Mouse (Mus musculus): ENCODE data around the gene Limk2. TPM values are rescaled to one million over a fixed set of nuclear protein-coding genes. Genes with fewer than 3 reads are reported as not detected.

Gene Limk2
- polyA plus RNA-seq, 1 experiment from 2014 or later, result 7.6 TPM

DNA sequence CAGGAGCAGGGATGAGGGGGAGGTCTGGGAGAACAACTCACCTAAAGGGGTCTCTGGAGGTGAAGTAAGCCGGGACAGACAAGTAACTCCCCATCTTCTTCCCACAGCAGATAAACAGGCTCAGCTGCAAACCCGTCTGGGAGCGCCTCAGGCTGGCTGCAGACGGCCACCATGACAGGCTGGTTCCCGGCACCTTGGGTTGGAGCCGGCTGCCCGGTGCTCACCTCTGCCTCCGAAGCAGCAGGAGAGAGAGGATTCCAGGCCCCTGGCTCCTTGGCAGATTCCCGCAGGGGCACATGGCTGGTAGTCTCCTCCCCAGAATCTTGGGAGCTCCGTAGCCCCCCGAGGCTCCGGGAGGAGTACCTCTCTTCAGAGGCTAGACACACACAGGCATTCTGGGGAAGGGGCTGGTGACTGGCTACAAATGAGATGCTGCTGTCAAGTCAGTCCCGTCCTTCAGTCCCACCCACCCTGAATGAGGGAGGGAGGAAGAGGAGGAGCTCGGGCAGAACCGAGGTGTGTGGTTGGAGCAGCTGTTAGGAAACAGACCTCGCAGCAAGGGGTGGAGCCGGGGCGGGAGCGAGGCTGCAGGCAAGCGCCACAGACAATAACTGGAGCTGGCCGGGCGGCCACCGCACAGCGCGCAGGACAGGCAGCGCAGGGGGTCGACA, 37.9 kb downstream of the Limk2 start:
- no peaks in the 10 kb centered on the region for H3K27me3 ChIP-seq
- peak overlapping the region; percentile 51 for H3K4me3 ChIP-seq (replicated peaks)
- H3K4me1 ChIP-seq (replicated peaks), result peaks cover 18% of the 10 kb centered on the region
- ATAC-seq (ENCODE audit: insufficient read depth), result peak; percentile 75
- no peaks in the 10 kb centered on the region for H3K36me3 ChIP-seq (replicated peaks)
- no peak overlapping the region for H3K27ac ChIP-seq (replicated peaks)
- no peak overlapping the region for H3K9ac ChIP-seq
- H3K9me3 ChIP-seq (replicated peaks), result no peaks in the 10 kb centered on the region
- H3K4me2 ChIP-seq, result peak overlapping the region; percentile 75
- WGBS (ENCODE audit: insufficient replicate concordance), result 12% methylated on average over 27 of the region's 27 CpGs

DNA sequence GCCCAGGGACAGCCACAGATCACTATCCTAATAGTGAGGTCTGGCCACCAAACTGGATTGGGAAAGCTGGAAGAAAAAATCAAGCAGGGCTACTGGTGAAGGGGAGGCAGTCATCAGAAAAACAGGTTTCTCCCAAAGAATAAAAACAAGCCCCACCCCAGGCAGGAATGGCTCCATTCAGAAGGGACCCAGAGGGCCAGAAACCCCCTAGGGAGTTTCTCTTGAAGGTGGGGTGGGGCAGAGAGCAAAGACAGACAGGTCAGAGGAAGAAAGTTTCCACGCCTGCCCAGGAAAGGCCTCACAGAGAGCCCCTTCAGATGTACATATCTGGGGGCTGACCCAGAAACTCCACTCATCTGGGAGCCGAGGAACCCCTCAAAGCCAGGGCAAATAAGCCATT, 38.8 kb downstream of the Limk2 start:
- no peaks in the 10 kb centered on the region for H3K9me3 ChIP-seq (replicated peaks)
- no peak overlapping the region for H3K27ac ChIP-seq (replicated peaks)
- no peak overlapping the region for H3K9ac ChIP-seq
- H3K4me1 ChIP-seq (replicated peaks), result peaks cover 18% of the 10 kb centered on the region
- ATAC-seq (ENCODE audit: insufficient read depth), result no peak
- WGBS (ENCODE audit: insufficient replicate concordance), result 60% methylated on average over 2 of the region's 2 CpGs
- H3K36me3 ChIP-seq (replicated peaks), result no peaks in the 10 kb centered on the region
- H3K4me2 ChIP-seq, result no peak overlapping the region
- no peaks in the 10 kb centered on the region for H3K27me3 ChIP-seq
- no peak overlapping the region for H3K4me3 ChIP-seq (replicated peaks)

DNA sequence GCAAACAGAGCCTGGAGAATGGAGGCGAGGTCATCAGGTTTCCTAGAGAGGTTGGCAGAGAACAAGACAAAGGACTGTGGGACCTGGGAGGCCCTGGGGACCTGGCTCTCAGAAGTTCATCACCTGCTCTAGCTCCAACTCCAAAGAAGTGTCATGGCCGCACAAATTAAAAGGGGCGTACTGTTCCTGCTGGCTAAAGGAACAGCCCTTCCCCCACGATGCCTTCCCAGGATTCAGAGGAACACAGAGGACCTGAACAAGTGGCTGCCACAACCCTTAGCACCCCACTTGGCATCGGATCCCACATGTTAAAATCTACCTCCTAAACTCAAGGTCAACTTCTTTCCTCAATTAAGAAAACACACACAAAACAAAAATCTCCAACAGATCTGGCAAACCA, 39.5 kb downstream of the Limk2 start:
- no peak overlapping the region for H3K4me2 ChIP-seq
- peaks cover 18% of the 10 kb centered on the region for H3K4me1 ChIP-seq (replicated peaks)
- H3K4me3 ChIP-seq (replicated peaks), result no peak overlapping the region
- no peak for ATAC-seq (ENCODE audit: insufficient read depth)
- no peaks in the 10 kb centered on the region for H3K36me3 ChIP-seq (replicated peaks)
- no peaks in the 10 kb centered on the region for H3K9me3 ChIP-seq (replicated peaks)
- H3K9ac ChIP-seq, result no peak overlapping the region
- H3K27ac ChIP-seq (replicated peaks), result no peak overlapping the region
- no peaks in the 10 kb centered on the region for H3K27me3 ChIP-seq
- WGBS (ENCODE audit: insufficient replicate concordance), result 74% methylated on average over 5 of the region's 5 CpGs

DNA sequence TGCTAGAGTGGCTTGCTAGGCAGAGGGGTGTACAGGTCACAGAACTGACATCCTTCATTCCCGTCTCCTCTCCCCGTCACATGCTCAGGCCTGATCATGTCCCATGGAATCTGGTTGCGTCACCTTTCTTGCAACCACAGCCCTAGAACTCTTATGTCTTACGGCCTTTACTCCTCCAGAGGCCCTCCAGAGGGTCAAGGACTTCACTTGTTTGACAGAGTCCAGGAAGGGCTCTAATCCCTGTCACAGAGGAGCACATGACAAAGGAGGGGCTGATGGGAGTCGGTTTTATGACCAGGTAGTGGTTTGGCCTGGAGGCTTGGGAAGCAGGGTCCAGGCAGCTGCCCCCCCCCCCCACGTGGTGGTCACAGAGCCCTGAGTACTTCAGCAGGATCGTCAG, 40.0 kb downstream of the Limk2 start:
- no peak overlapping the region for H3K27ac ChIP-seq (replicated peaks)
- H3K9me3 ChIP-seq (replicated peaks), result no peaks in the 10 kb centered on the region
- WGBS (ENCODE audit: insufficient replicate concordance), result 68% methylated on average over 7 of the region's 7 CpGs
- no peaks in the 10 kb centered on the region for H3K27me3 ChIP-seq
- no peak overlapping the region for H3K4me3 ChIP-seq (replicated peaks)
- H3K4me1 ChIP-seq (replicated peaks), result peaks cover 18% of the 10 kb centered on the region
- no peak overlapping the region for H3K4me2 ChIP-seq
- H3K36me3 ChIP-seq (replicated peaks), result no peaks in the 10 kb centered on the region
- no peak for ATAC-seq (ENCODE audit: insufficient read depth)
- no peak overlapping the region for H3K9ac ChIP-seq

DNA sequence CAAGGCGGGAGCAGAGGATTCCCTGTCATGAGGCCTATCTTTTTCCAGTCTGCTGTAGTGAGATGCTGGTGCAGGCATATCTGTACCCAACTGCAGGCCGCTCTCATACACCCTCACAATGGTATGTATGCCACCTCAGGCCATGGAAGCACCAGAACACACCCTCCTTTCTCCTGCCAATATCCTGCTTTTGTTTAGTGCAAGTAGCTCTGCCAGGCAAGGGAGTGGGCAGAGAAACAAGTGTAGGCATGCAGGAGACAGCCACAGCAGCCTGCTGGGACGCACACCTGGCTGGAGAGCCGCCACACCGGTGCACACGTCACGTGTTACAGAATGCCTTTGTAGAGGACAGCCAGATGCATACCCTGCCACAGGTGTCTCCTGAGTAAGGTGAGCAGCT, 42.6 kb downstream of the Limk2 start:
- WGBS (ENCODE audit: insufficient replicate concordance), result 85% methylated on average over 7 of the region's 7 CpGs
- H3K4me1 ChIP-seq (replicated peaks), result peaks cover 8% of the 10 kb centered on the region
- no peaks in the 10 kb centered on the region for H3K9me3 ChIP-seq (replicated peaks)
- no peak for ATAC-seq (ENCODE audit: insufficient read depth)
- no peak overlapping the region for H3K4me2 ChIP-seq
- no peaks in the 10 kb centered on the region for H3K27me3 ChIP-seq
- H3K9ac ChIP-seq, result no peak overlapping the region
- no peaks in the 10 kb centered on the region; the same call in 1 of the 2 replicates for H3K36me3 ChIP-seq (replicated peaks)
- no peak overlapping the region for H3K27ac ChIP-seq (replicated peaks)
- no peak overlapping the region for H3K4me3 ChIP-seq (replicated peaks)

DNA sequence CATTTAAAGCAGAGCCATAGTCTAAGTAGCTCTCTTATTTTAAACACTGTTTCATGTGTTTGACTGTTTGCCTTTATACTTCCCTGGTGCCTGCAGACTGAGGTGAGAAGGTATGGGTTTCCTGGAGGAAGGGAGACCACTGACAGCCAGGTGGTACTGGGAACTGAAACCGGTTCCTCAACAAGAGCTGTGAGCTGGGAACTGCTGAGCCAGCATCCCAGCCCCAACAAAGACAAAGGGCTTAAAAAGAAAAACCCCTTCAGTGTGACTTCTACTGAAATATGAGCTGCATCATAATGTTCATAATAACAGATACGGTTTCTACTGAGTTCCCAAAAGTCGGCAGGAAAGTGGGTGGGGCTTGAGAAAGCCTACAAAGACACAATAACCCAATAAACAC, 46.1 kb downstream of the Limk2 start:
- H3K27me3 ChIP-seq, result no peaks in the 10 kb centered on the region
- 74% methylated on average over 3 of the region's 3 CpGs for WGBS (ENCODE audit: insufficient replicate concordance)
- H3K9me3 ChIP-seq (replicated peaks), result no peaks in the 10 kb centered on the region
- no peak overlapping the region for H3K4me3 ChIP-seq (replicated peaks)
- H3K4me1 ChIP-seq (replicated peaks), result no peaks in the 10 kb centered on the region
- H3K27ac ChIP-seq (replicated peaks), result no peak overlapping the region
- H3K9ac ChIP-seq, result no peak overlapping the region
- H3K36me3 ChIP-seq (replicated peaks), result peaks cover 13% of the 10 kb centered on the region
- no peak for ATAC-seq (ENCODE audit: insufficient read depth)
- H3K4me2 ChIP-seq, result no peak overlapping the region

DNA sequence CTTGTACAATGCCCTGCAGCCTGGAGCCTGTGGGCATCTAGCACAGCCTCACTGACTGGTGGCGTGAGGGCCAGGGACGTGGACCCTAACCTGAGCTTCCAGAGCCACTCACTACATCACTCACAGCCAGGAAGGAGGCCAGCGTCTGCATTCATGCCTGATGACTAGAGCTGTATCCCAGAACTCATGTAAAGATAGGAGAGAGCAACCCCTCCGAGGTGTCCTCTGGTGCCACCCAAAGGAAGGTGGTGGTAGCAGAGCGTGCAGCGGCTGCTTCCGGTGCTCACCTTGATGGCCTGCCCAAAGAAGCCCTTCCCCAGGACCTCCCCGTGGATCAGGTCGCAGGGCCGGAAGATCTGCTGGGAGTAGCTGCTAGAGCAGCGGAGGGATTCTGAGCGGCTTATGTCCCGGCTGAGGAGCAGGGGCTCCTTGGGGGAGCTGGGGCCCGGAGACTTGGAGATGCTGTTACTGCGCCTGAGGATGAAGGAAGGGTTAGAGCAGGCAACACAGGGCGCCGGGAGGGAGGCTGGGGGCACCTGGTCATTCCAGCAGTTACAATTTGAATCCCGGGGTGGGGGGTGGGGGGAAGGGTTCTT, 55.9 kb downstream of the Limk2 start:
- peaks cover 36% of the 10 kb centered on the region for H3K36me3 ChIP-seq (replicated peaks)

DNA sequence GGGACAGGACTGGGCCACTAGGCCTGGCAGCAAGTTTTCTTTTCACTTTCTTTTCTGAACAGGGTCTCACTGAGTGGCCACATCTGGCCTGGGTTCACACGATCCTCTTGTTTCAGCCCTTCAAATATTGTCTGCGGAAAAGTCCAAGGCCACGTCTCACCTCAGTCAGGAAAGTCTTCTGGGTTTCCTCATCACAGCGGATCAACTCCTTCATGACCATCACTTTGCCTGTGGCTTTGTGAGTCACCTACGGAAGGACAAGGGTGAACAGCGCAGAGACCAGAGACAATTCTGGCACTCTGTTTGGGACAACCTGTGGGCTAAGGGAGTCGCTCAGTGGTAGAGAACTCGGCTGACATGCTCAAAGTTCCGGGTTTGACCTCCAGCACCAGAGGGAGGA, 56.9 kb downstream of the Limk2 start:
- H3K36me3 ChIP-seq (replicated peaks), result peaks cover 31% of the 10 kb centered on the region

More for the DNA sequence above, 55.9 kb downstream of the Limk2 start:
- Histone ChIP-seq H3K4me1 (replicated peaks) (peaks cover 13% of the 10 kb centered on the region), H3K4me2 (no peak overlapping the region), H3K4me3 (replicated peaks) (no peak overlapping the region), H3K27me3 (no peaks in the 10 kb centered on the region), H3K9ac (no peak overlapping the region), H3K27ac (replicated peaks) (no peak overlapping the region), H3K9me3 (replicated peaks) (no peaks in the 10 kb centered on the region)
- no peak for ATAC-seq (ENCODE audit: insufficient read depth)
- 67% methylated on average over 18 of the region's 18 CpGs for WGBS (ENCODE audit: insufficient replicate concordance)

DNA sequence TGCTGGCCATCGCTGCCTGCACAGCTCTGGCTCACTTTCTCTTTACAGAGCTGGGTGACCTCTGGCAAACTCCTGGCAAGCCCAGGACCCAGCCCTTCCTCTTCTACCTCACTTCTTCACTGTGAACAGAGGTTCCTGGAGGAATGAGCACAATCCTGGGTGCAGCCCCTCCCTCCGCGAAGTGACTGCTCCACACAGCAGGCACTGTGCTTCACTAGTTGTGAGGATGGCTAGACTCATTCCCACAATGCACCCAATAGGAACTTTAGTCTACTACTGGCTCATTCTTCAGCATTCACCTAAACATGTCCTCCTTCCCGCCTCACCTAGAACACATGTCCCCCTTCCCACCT, 59.7 kb downstream of the Limk2 start:
- Histone ChIP-seq H3K9me3 (replicated peaks) (no peaks in the 10 kb centered on the region), H3K9ac (no peak overlapping the region), H3K27me3 (no peaks in the 10 kb centered on the region), H3K4me3 (replicated peaks) (no peak overlapping the region), H3K4me2 (no peak overlapping the region), H3K27ac (replicated peaks) (no peak overlapping the region), H3K36me3 (replicated peaks) (peaks cover 25% of the 10 kb centered on the region; the same call in 1 of the 2 replicates), H3K4me1 (replicated peaks) (peaks cover 19% of the 10 kb centered on the region)
- no peak for ATAC-seq (ENCODE audit: insufficient read depth)
- 78% methylated on average over 4 of the region's 4 CpGs for WGBS (ENCODE audit: insufficient replicate concordance)

More for the DNA sequence above, 56.9 kb downstream of the Limk2 start:
- Histone ChIP-seq H3K4me2 (no peak overlapping the region), H3K9ac (no peak overlapping the region), H3K9me3 (replicated peaks) (no peaks in the 10 kb centered on the region), H3K27me3 (no peaks in the 10 kb centered on the region), H3K4me3 (replicated peaks) (no peak overlapping the region), H3K4me1 (replicated peaks) (peaks cover 19% of the 10 kb centered on the region), H3K27ac (replicated peaks) (no peak overlapping the region)
- 74% methylated on average over 9 of the region's 9 CpGs for WGBS (ENCODE audit: insufficient replicate concordance)
- no peak for ATAC-seq (ENCODE audit: insufficient read depth)

DNA sequence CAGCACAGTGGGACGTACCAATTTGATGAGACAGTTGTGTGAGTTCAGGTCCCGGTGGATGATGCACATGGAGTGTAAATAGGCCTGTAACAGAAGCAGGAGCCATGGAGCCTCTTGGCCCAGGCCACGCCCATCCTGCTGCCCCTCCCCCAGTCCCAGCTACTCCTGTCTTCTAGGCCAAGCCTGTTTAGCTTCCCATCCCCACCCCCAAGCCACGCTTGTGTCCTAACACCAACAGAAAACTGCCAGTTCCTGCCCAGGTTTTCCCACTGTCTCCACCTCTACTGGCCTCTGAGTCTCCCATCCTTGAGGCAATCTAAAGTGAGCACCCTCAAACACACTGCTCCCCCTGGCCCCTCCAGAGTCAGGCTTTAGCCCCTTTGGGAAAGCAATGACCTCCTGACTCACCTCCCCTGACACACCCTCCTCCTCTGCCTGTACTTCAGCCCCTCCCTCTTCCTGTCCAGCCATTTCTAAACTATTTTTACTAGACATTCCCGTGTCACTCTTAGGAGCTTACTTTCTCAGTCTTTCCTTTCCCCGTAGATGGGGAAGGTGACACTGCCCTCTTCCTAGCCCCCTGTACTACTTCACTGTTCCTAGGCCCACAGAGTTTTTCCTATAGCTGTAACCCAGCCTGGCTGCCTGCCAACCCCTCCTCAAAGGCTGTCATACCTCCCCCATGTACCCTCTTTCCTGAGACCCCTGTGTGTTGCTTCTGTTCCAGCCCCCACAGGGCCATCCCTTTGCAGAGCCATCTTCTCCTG, 60.2 kb downstream of the Limk2 start:
- H3K9ac ChIP-seq, result no peak overlapping the region
- H3K4me1 ChIP-seq (replicated peaks), result peaks cover 19% of the 10 kb centered on the region
- no peak overlapping the region for H3K4me2 ChIP-seq
- no peak overlapping the region for H3K27ac ChIP-seq (replicated peaks)
- H3K27me3 ChIP-seq, result no peaks in the 10 kb centered on the region
- H3K36me3 ChIP-seq (replicated peaks), result peaks cover 22% of the 10 kb centered on the region; the same call in 1 of the 2 replicates
- H3K4me3 ChIP-seq (replicated peaks), result no peak overlapping the region
- no peaks in the 10 kb centered on the region for H3K9me3 ChIP-seq (replicated peaks)
- ATAC-seq (ENCODE audit: insufficient read depth), result no peak
- WGBS (ENCODE audit: insufficient replicate concordance), result 31% methylated on average over 6 of the region's 6 CpGs

DNA sequence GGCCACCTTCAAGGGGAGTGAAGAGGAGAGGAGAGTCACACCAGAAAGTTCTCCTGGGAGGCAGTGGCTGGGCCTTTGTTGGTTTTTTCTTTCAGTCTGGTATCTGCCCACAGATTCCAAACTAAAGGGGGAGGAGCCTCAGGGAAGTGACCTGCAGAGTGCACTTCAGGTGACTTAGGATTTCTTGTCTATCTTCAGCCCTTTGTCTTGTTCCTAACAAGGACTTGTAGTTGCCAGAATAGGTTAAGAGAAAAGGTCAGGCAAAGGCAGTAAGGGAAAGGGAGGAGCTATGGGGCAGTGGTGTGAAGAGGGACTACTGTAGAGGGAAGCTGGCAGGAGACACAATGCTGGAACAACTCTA, 61.2 kb downstream of the Limk2 start:
- Histone ChIP-seq H3K4me3 (replicated peaks) (no peak overlapping the region), H3K4me1 (replicated peaks) (peaks cover 19% of the 10 kb centered on the region), H3K27ac (replicated peaks) (no peak overlapping the region), H3K36me3 (replicated peaks) (peaks cover 20% of the 10 kb centered on the region; the same call in 1 of the 2 replicates), H3K9ac (no peak overlapping the region), H3K27me3 (no peaks in the 10 kb centered on the region), H3K4me2 (no peak overlapping the region), H3K9me3 (replicated peaks) (no peaks in the 10 kb centered on the region)
- no peak for ATAC-seq (ENCODE audit: insufficient read depth)

Measured in liver, embryonic 15.5 days (tissue).